In the genomic region with DNA sequence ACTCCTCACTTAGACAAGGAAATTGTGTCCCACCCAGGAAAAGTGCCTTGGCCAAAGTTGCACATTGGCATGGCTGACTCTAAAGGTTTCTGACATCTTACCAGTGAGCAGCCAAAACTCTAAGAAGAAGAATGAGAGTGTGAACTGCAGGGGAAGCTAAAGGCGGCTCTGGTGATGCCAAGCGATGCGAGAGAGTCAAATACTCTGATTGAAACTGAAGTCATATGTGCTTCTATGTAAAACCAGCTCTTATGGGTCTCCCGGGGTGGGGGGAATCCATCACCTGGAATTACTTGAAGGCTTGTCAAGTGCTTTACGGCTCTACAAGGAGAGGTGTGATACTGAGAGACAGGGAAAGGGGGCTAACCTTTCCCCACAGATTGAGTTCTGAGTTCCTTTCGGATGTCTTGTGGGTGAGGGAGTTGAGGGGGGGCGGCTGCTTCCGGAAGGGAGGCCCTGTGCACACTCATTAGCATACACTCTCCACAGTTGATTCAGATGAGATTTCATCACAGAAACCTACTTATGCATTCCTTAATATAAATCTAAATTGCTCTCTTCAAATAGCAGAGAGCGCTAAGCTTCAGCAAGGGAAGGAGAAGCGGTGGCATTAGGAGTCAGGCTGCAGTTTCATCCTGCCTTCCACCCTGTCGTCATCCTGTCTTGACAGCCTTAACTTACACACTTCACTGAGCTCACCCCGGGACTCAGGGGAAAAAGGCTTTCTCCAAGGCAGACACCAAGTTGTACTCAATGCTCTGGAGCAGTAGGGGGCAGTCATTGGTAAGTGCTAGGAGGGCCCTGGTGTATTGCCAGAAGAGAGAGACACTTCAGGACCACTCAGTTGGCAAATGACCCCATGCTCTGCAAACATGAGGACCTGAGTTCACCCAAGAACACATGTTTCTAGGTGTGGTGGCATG, we compare ENCODE assay signal across 11 mouse cellular contexts.
DNase-seq lines count a peak whose midpoint lies in the region; ATAC-seq and TF ChIP-seq lines count a peak whose summit lies in the region.
"Had no signal": no experiment of that assay in that cellular context is flagged by ENCODE, and none has a peak within 500 bp of the region (broad histone marks: within the 10 kb centered on the region; RNA-seq: fewer than 3 reads in every experiment).

No protein-coding gene starts in this region.

- TF ChIP-seq POLR2A in cortical plate, adult 2 months (IDR thresholded peaks at IDR 0.05; ENCODE audit: extremely low read depth, insufficient read depth, low read length) = no peak

- no peak for DNase-seq in heart, postnatal 0 days (ENCODE audit: low spot score)
- DNase-seq in heart, adult 8-10 months (ENCODE audit: low spot score) = no peak
- DNase-seq in midbrain, embryonic 14.5 days = peak; percentile 44
- no peak for DNase-seq in midbrain, embryonic 11.5 days (ENCODE audit: low spot score, missing footprints)
- peak; percentile 7 for DNase-seq in naive thymus-derived CD4-positive, alpha-beta T cell, adult 2 months (ENCODE audit: low read depth)
- no peak for DNase-seq in yolk sac, embryonic 10.5 days (ENCODE audit: low spot score)
- no peak for DNase-seq in adrenal gland, postnatal 36 days
- DNase-seq: thymus, postnatal 36 days had no signal

- H3K9me3 ChIP-seq in heart, postnatal 0 days (replicated peaks; ENCODE audit: control insufficient read depth, low read length) = no peaks in the 10 kb centered on the region
- no peaks in the 10 kb centered on the region for H3K9me3 ChIP-seq in midbrain, embryonic 14.5 days (ENCODE audit: control insufficient read depth, low read length)
- H3K9me3 ChIP-seq in midbrain, embryonic 11.5 days (ENCODE audit: control insufficient read depth, low read length) = no peaks in the 10 kb centered on the region
- H3K9me3 ChIP-seq: heart, embryonic 15.5 days; neural tube, embryonic 13.5 days had no signal

- no peak overlapping the region for H3K4me2 ChIP-seq in heart, postnatal 0 days (ENCODE audit: low read depth, low read length)
- no peak overlapping the region for H3K4me2 ChIP-seq in midbrain, embryonic 14.5 days (ENCODE audit: low read length)
- no peak overlapping the region for H3K4me2 ChIP-seq in midbrain, embryonic 11.5 days
- H3K4me2 ChIP-seq: heart, embryonic 15.5 days; neural tube, embryonic 13.5 days had no signal

- ATAC-seq in heart, postnatal 0 days (ENCODE audit: insufficient read depth, low read depth) = no peak
- no peak for ATAC-seq in midbrain, embryonic 14.5 days (ENCODE audit: low FRiP score, low TSS enrichment)
- ATAC-seq in midbrain, embryonic 11.5 days (ENCODE audit: low FRiP score) = no peak

- 81% methylated on average over 12 of the region's 12 CpGs for WGBS in heart, postnatal 0 days
- 61% methylated on average over 12 of the region's 12 CpGs for WGBS in midbrain, embryonic 14.5 days
- WGBS in midbrain, embryonic 11.5 days = 70% methylated on average over 12 of the region's 12 CpGs

- no peaks in the 10 kb centered on the region for H3K27me3 ChIP-seq in heart, postnatal 0 days (ENCODE audit: control insufficient read depth, insufficient read depth, low read length)
- H3K27me3 ChIP-seq in midbrain, embryonic 14.5 days (ENCODE audit: control insufficient read depth, insufficient read depth, low read length) = no peaks in the 10 kb centered on the region
- H3K27me3 ChIP-seq in midbrain, embryonic 11.5 days (ENCODE audit: control insufficient read depth, insufficient read depth, low read length) = no peaks in the 10 kb centered on the region
- H3K27me3 ChIP-seq: heart, embryonic 15.5 days; neural tube, embryonic 13.5 days had no signal

- peak; percentile 45 for TF ChIP-seq CTCF in heart, postnatal 0 days (IDR thresholded peaks at IDR 0.05; ENCODE audit: low read depth)
- peak; percentile 51 for TF ChIP-seq CTCF in cortical plate, adult 2 months (IDR thresholded peaks at IDR 0.05; ENCODE audit: extremely low read depth, insufficient read depth, low read length)

- no peak overlapping the region for H3K27ac ChIP-seq in heart, postnatal 0 days (ENCODE audit: low read depth)
- H3K27ac ChIP-seq in midbrain, embryonic 14.5 days (replicated peaks; ENCODE audit: low read depth, low read length) = no peak overlapping the region
- no peak overlapping the region for H3K27ac ChIP-seq in midbrain, embryonic 11.5 days (ENCODE audit: low read depth, low read length)
- peak overlapping the region; percentile 91 for H3K27ac ChIP-seq in cortical plate, adult 2 months (ENCODE audit: insufficient read depth, low read length)
- H3K27ac ChIP-seq: heart, embryonic 15.5 days; neural tube, embryonic 13.5 days had no signal

- H3K36me3 ChIP-seq in heart, postnatal 0 days (replicated peaks; ENCODE audit: control insufficient read depth, insufficient read depth, low read length) = no peaks in the 10 kb centered on the region
- no peaks in the 10 kb centered on the region for H3K36me3 ChIP-seq in midbrain, embryonic 14.5 days (ENCODE audit: control insufficient read depth, insufficient read depth, low read length)
- no peaks in the 10 kb centered on the region for H3K36me3 ChIP-seq in midbrain, embryonic 11.5 days (ENCODE audit: control insufficient read depth, insufficient read depth, low read length)
- H3K36me3 ChIP-seq: heart, embryonic 15.5 days; neural tube, embryonic 13.5 days had no signal

- TF ChIP-seq EP300 in heart, postnatal 0 days (IDR thresholded peaks at IDR 0.05; ENCODE audit: low read depth) = no peak

- no peak overlapping the region for H3K4me3 ChIP-seq in heart, postnatal 0 days (ENCODE audit: low read depth, low read length)
- H3K4me3 ChIP-seq in midbrain, embryonic 14.5 days (replicated peaks; ENCODE audit: low read depth, low read length) = no peak overlapping the region
- H3K4me3 ChIP-seq in midbrain, embryonic 11.5 days (ENCODE audit: low read depth, low read length) = no peak overlapping the region
- no peak overlapping the region for H3K4me3 ChIP-seq in cortical plate, adult 2 months (ENCODE audit: insufficient read depth, low read length)
- H3K4me3 ChIP-seq: heart, embryonic 15.5 days; neural tube, embryonic 13.5 days had no signal

- peaks cover 29% of the 10 kb centered on the region for H3K4me1 ChIP-seq in heart, postnatal 0 days (ENCODE audit: control insufficient read depth, insufficient read depth)
- H3K4me1 ChIP-seq in midbrain, embryonic 14.5 days (ENCODE audit: control insufficient read depth, insufficient read depth, low read length) = 0 out of 2 replicates have a peak, but pooled peaks cover 7% of the 10 kb centered on the region
- no peaks in the 10 kb centered on the region; the same call in 1 of the 2 replicates for H3K4me1 ChIP-seq in midbrain, embryonic 11.5 days (ENCODE audit: control insufficient read depth, insufficient read depth, low read length)
- peaks cover 22% of the 10 kb centered on the region for H3K4me1 ChIP-seq in cortical plate, adult 2 months (ENCODE audit: control insufficient read depth, insufficient read depth, low read length)

- no peak overlapping the region for H3K9ac ChIP-seq in heart, postnatal 0 days (replicated peaks; ENCODE audit: low read depth, low read length)
- H3K9ac ChIP-seq in midbrain, embryonic 14.5 days (replicated peaks; ENCODE audit: low read length) = no peak overlapping the region
- no peak overlapping the region for H3K9ac ChIP-seq in midbrain, embryonic 11.5 days (ENCODE audit: low read length)
- H3K9ac ChIP-seq: heart, embryonic 15.5 days; neural tube, embryonic 13.5 days had no signal

Comparison
In these comparisons a context has a peak if more than half of its experiments do, and no peak if none do; other contexts are left out.
1. DNase-seq: peak in midbrain, embryonic 14.5 days (single experiment) and naive thymus-derived CD4-positive, alpha-beta T cell, adult 2 months (single experiment); none in heart, postnatal 0 days (single experiment), heart, adult 8-10 months (single experiment), midbrain, embryonic 11.5 days (single experiment), yolk sac, embryonic 10.5 days (single experiment) and adrenal gland, postnatal 36 days (0 of 2).